Mouse (Mus musculus): ENCODE results near the gene Ccdc117. TPM values are rescaled to one million over a fixed set of nuclear protein-coding genes. Genes with fewer than 3 reads are reported as not detected.

Gene Ccdc117
- polyA plus RNA-seq, 1 experiment from 2014 or later, result 15.5 TPM

DNA sequence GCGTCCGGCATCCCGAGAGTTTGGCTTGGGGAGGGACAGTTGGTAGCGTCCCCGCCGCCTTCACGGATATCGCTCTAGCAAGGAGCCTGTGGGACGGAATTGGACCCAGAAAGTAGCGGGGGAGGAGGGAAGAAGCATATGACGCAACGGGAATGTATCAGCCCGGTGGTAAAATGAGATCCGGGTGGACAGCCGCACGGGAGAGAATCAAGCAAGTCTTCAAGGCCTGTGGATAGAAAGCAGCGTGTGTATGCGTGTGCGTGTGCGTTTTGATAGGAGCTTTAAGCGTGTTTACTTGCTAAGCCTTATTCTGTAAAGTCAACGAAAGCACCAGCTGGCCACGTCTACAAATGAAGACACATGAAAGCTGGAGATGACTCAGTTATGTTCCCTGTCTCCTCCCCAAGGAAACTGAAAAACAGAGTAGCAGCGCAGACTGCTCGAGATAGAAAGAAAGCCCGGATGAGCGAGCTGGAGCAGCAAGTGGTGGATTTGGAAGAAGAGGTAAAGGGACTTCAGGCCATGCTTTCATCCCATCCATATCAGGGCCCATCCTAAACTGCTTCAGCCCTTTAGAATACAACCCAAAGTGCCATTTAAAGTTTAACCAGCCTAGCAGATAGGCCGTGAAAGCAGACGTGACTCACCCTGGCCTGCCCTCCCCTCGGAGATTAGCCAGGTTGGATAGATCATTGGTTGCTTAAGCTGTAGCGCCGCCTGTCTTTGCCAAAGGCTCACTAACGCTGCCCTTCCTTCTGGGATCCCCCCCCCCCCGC lies 20.3 kb downstream of the Ccdc117 start:
- H3K9me3 ChIP-seq (replicated peaks; ENCODE audit: low read length), result no peaks in the 10 kb centered on the region
- peaks cover 35% of the 10 kb centered on the region for H3K36me3 ChIP-seq (ENCODE audit: insufficient read depth, low read length)
- H3K27me3 ChIP-seq (ENCODE audit: insufficient read depth, low read length), result no peaks in the 10 kb centered on the region
- TF ChIP-seq CTCF (IDR thresholded peaks at IDR 0.05; ENCODE audit: low read depth), result peak; percentile 68
- H3K9ac ChIP-seq (ENCODE audit: low read depth, low read length), result peak overlapping the region; percentile 99
- H3K4me1 ChIP-seq (replicated peaks; ENCODE audit: insufficient read depth, low read length), result 0 out of 2 replicates have a peak, but pooled peaks cover 9% of the 10 kb centered on the region
- WGBS, result under 1% methylated on average over 33 of the region's 34 CpGs
- H3K27ac ChIP-seq, result peak overlapping the region; percentile 97
- DNase-seq (ENCODE audit: low spot score) (peak; percentile 89), ATAC-seq (replicated peaks; ENCODE audit: low FRiP score, low read depth) (peak; percentile 41)
- H3K4me3 ChIP-seq (replicated peaks; ENCODE audit: low read depth, low read length), result peak overlapping the region; percentile 100
- H3K4me2 ChIP-seq (ENCODE audit: low read length), result peak overlapping the region; percentile 65

DNA sequence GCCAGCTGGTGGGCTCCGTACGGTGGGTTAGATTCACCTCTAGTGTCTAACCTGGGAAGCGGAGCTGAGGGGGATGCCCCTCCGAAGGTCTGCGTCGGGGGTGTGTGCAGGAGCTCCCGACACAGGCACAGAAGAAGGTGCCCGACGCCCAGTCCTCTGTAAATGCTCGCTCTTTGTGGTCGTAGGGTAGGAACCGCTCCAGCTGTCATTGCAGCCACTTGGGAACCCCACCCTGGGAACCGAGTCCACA lies 20.8 kb downstream of the Ccdc117 start:
- TF ChIP-seq CTCF (IDR thresholded peaks at IDR 0.05; ENCODE audit: low read depth), result no peak

DNA sequence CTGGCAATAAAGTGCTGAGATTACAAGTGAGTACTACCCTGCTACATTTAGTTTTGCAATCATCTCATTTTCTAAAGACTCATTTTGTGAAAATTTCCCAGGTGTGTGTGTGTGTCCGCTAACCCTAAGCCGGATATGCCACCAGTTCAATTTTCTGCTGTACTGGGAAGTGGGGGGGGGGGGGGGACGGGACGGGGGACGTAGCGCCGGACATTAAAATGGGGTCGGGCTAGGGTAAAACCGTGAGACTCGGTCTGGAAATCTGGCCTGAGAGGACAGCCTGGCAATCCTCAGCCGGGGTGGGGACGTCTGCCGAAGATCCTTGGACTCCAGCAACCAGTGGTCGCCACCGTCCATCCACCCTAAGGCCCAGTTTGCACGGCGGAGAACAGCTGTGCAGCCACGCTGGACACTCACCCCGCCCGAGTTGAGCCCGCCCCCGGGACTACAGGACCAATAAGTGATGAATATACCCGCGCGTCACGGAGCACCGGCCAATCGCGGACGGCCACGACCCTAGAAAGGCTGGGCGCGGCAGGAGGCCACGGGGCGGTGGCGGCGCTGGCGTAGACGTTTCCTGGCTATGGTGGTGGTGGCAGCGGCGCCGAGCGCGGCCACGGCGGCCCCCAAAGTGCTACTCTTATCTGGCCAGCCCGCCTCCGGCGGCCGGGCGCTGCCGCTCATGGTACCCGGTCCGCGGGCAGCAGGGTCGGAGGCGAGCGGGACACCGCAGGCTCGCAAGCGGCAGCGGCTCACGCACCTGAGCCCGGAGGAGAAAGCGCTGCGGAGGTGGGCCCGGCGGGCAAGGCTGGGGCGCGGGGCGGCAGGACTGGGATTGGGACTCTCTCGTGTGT lies 21.3 kb downstream of the Ccdc117 start, which contains the start of gene Xbp1:
Xbp1 (plus strand) TSS at position 248 of the 854 bp plus-strand sequence.
- peak within 1 kb of the TSS; percentile 100 for H3K4me3 ChIP-seq (replicated peaks; ENCODE audit: low read depth, low read length)
- TF ChIP-seq CTCF (IDR thresholded peaks at IDR 0.05; ENCODE audit: low read depth), result no peak
- H3K4me1 ChIP-seq (replicated peaks; ENCODE audit: insufficient read depth, low read length), result 0 out of 2 replicates have a peak, but pooled peaks cover 9% of the 10 kb centered on the region
- peak; percentile 98 for DNase-seq (ENCODE audit: low spot score)
- ATAC-seq (replicated peaks; ENCODE audit: low FRiP score, low read depth), result peak; percentile 97
- no peaks in the 10 kb centered on the region for H3K27me3 ChIP-seq (ENCODE audit: insufficient read depth, low read length)
- H3K9me3 ChIP-seq (replicated peaks; ENCODE audit: low read length), result no peaks in the 10 kb centered on the region
- H3K4me2 ChIP-seq (ENCODE audit: low read length), result peak within 1 kb of the TSS; percentile 65
- H3K36me3 ChIP-seq (ENCODE audit: insufficient read depth, low read length), result peaks cover 30% of the 10 kb centered on the region
- H3K9ac ChIP-seq (ENCODE audit: low read depth, low read length), result peak within 1 kb of the TSS; percentile 99
- under 1% methylated on average over 71 of the region's 72 CpGs for WGBS
- H3K27ac ChIP-seq, result peak within 1 kb of the TSS; percentile 97

More for the DNA sequence above, 20.8 kb downstream of the Ccdc117 start:
- Histone ChIP-seq H3K4me1 (replicated peaks; ENCODE audit: insufficient read depth, low read length) (0 out of 2 replicates have a peak, but pooled peaks cover 9% of the 10 kb centered on the region), H3K27ac (peak overlapping the region; percentile 97), H3K36me3 (ENCODE audit: insufficient read depth, low read length) (peaks cover 34% of the 10 kb centered on the region), H3K4me3 (replicated peaks; ENCODE audit: low read depth, low read length) (peak overlapping the region; percentile 100), H3K9me3 (replicated peaks; ENCODE audit: low read length) (no peaks in the 10 kb centered on the region), H3K4me2 (ENCODE audit: low read length) (peak overlapping the region; percentile 65), H3K9ac (ENCODE audit: low read depth, low read length) (peak overlapping the region; percentile 99), H3K27me3 (ENCODE audit: insufficient read depth, low read length) (no peaks in the 10 kb centered on the region)
- ATAC-seq (replicated peaks; ENCODE audit: low FRiP score, low read depth) (peak; percentile 9; the same call in 1 of the 2 replicates), DNase-seq (ENCODE audit: low spot score) (peak; percentile 25)
- 0% methylated on average over 13 of the region's 13 CpGs for WGBS

DNA sequence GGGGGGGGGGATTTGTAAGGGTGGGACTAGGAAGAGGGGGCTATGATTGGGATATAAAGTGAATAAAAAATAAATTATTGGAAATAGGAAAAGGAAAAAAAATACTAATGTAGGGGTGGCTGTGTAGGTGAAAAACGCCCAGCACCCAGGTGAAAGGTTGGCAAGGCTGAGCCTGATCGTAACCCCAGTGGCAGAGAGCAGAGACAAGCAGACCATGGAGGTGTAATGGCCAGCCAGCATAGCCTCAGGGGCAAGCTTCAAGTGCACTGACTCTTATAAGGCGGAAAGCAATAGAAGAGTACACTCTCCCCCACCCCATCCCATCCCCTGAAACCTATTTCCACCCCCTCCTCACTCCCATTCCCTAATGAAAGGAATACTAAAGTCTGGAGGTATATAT lies 22.3 kb downstream of the Ccdc117 start:
- no peak for TF ChIP-seq CTCF (IDR thresholded peaks at IDR 0.05; ENCODE audit: low read depth)
- DNase-seq (ENCODE audit: low spot score), result no peak
- 72% methylated on average over 3 of the region's 3 CpGs for WGBS
- Histone ChIP-seq H3K36me3 (ENCODE audit: insufficient read depth, low read length) (peaks cover 23% of the 10 kb centered on the region), H3K9ac (ENCODE audit: low read depth, low read length) (no peak overlapping the region), H3K27me3 (ENCODE audit: insufficient read depth, low read length) (no peaks in the 10 kb centered on the region), H3K4me1 (replicated peaks; ENCODE audit: insufficient read depth, low read length) (0 out of 2 replicates have a peak, but pooled peaks cover 9% of the 10 kb centered on the region), H3K4me3 (replicated peaks; ENCODE audit: low read depth, low read length) (peak overlapping the region; percentile 100; the same call in 1 of the 2 replicates), H3K9me3 (replicated peaks; ENCODE audit: low read length) (no peaks in the 10 kb centered on the region), H3K27ac (peak overlapping the region; percentile 97; the same call in 1 of the 2 replicates), H3K4me2 (ENCODE audit: low read length) (peak overlapping the region; percentile 65; the same call in 1 of the 2 replicates)
- ATAC-seq (replicated peaks; ENCODE audit: low FRiP score, low read depth), result no peak

DNA sequence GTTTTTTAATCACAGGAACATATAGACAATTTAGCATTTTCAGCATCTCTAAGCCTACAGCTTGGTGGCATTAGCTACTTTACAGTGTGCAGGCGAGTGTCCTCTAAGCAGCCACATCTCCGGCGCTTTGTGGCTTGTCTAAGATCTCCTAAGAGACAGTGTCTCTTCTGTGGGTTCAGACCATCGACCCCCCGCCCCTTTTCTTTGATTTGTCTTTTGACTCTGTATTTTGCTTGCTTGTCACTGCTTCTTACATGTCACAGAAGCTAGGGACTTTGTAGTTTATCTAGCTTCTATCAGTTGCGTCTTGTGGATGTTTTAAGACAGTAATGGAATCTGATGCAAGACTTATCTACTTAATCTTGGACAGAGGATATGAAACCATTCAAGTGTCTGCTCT lies 24.6 kb downstream of the Ccdc117 start:
- Histone ChIP-seq H3K27ac (no peak overlapping the region), H3K4me3 (replicated peaks; ENCODE audit: low read depth, low read length) (no peak overlapping the region), H3K9me3 (replicated peaks; ENCODE audit: low read length) (no peaks in the 10 kb centered on the region), H3K4me1 (replicated peaks; ENCODE audit: insufficient read depth, low read length) (0 out of 2 replicates have a peak, but pooled peaks cover 5% of the 10 kb centered on the region), H3K4me2 (ENCODE audit: low read length) (no peak overlapping the region), H3K36me3 (ENCODE audit: insufficient read depth, low read length) (no peaks in the 10 kb centered on the region; the same call in 1 of the 2 replicates), H3K27me3 (ENCODE audit: insufficient read depth, low read length) (no peaks in the 10 kb centered on the region), H3K9ac (ENCODE audit: low read depth, low read length) (no peak overlapping the region)
- no peak for TF ChIP-seq CTCF (IDR thresholded peaks at IDR 0.05; ENCODE audit: low read depth)
- ATAC-seq (replicated peaks; ENCODE audit: low FRiP score, low read depth), result no peak
- no peak for DNase-seq (ENCODE audit: low spot score)
- 78% methylated on average over 6 of the region's 6 CpGs for WGBS

DNA sequence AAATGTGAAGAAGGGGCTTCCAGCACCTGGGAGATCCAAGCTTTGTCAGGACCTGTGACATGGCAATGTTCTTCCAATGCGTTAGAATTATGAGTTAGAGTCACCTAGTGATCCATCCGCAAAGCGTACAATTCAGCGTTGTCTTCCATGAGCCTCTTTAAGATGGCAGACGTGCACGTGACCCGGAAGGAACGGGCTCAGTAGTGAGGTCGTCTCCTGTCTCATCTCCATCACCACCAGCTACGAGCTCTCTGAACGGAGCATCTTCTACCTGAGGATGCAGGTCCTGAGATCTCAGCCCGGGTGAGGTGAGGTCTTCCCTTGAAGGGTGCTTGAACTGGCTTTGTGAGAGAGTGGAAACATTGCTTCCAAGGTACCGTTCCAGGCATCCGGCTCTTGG lies 25.4 kb downstream of the Ccdc117 start:
- ATAC-seq (replicated peaks; ENCODE audit: low FRiP score, low read depth), result no peak
- Histone ChIP-seq H3K27me3 (ENCODE audit: insufficient read depth, low read length) (no peaks in the 10 kb centered on the region), H3K4me3 (replicated peaks; ENCODE audit: low read depth, low read length) (no peak overlapping the region), H3K9ac (ENCODE audit: low read depth, low read length) (no peak overlapping the region), H3K4me2 (ENCODE audit: low read length) (no peak overlapping the region), H3K27ac (no peak overlapping the region), H3K9me3 (replicated peaks; ENCODE audit: low read length) (no peaks in the 10 kb centered on the region), H3K36me3 (ENCODE audit: insufficient read depth, low read length) (no peaks in the 10 kb centered on the region), H3K4me1 (replicated peaks; ENCODE audit: insufficient read depth, low read length) (0 out of 2 replicates have a peak, but pooled peaks cover 3% of the 10 kb centered on the region)
- 94% methylated on average over 14 of the region's 14 CpGs for WGBS
- DNase-seq (ENCODE audit: low spot score), result no peak
- TF ChIP-seq CTCF (IDR thresholded peaks at IDR 0.05; ENCODE audit: low read depth), result no peak
